8 mouse cellular contexts compared by ENCODE assay signal in genomic region chr2:167318981-167319380, GRCm38 (mm10). TPM values are rescaled to one million over a fixed set of nuclear protein-coding genes. Genes with fewer than 3 reads are reported as not detected.
DNase-seq lines count a peak whose midpoint lies in the region; ATAC-seq and TF ChIP-seq lines count a peak whose summit lies in the region.

No protein-coding gene starts in this region.

- TF ChIP-seq RAD21 in CH12.LX (IDR thresholded peaks at IDR 0.05; ENCODE audit: low read depth, low read length), result no peak

- in situ Hi-C loops in CH12.LX (cut with MboI; ENCODE audit: low pct_ligation_motif_present, low pct_unique_long_range_greater_than_20kb, low sequenced_read_pairs), result no loop called here

- no peak for TF ChIP-seq EP300 in CH12.LX (IDR thresholded peaks at IDR 0.05; ENCODE audit: low read length)

- peak; percentile 99 for ATAC-seq in granulocyte monocyte progenitor cell, adult 5-6 weeks (replicated peaks; ENCODE audit: poor library complexity, severe bottlenecking)
- ATAC-seq in forebrain, embryonic 12.5 days (ENCODE audit: low FRiP score), result no peak
- no peak for ATAC-seq in neural tube, embryonic 15.5 days (ENCODE audit: low FRiP score)

- H3K79me2 ChIP-seq in CH12.LX (replicated peaks; ENCODE audit: control insufficient read depth, extremely low read depth, insufficient read depth, poor library complexity, severe bottlenecking), result peaks cover 9% of the 10 kb centered on the region

- 71% methylated on average over 5 of the region's 5 CpGs for WGBS in forebrain, embryonic 12.5 days
- 59% methylated on average over 5 of the region's 5 CpGs for WGBS in neural tube, embryonic 15.5 days

- no peaks in the 10 kb centered on the region for H3K9me3 ChIP-seq in CH12.LX (replicated peaks; ENCODE audit: low read length)
- H3K9me3 ChIP-seq in forebrain, embryonic 12.5 days, result no peaks in the 10 kb centered on the region
- no peaks in the 10 kb centered on the region for H3K9me3 ChIP-seq in neural tube, embryonic 15.5 days (replicated peaks)

- dilution Hi-C loops in CH12.LX (cut with MboI; ENCODE audit: extremely low pct_ligation_motif_present, extremely low pct_unique_long_range_greater_than_20kb, low sequenced_read_pairs), result no loop called here

- no peaks in the 10 kb centered on the region for H3K27me3 ChIP-seq in CH12.LX (replicated peaks)
- H3K27me3 ChIP-seq in forebrain, embryonic 12.5 days, result no peaks in the 10 kb centered on the region
- no peaks in the 10 kb centered on the region for H3K27me3 ChIP-seq in neural tube, embryonic 15.5 days (replicated peaks)

- peaks cover 0 to 56% of the 10 kb centered on the region in 2 experiments for H3K36me3 ChIP-seq in CH12.LX (replicated peaks in 1 of 2; ENCODE audit: control insufficient read depth in 1 of 2, insufficient read depth in 1 of 2, low read length in 1 of 2)
- no peaks in the 10 kb centered on the region for H3K36me3 ChIP-seq in forebrain, embryonic 12.5 days (replicated peaks)
- H3K36me3 ChIP-seq in neural tube, embryonic 15.5 days, result no peaks in the 10 kb centered on the region

- H3K4me1 ChIP-seq in CH12.LX (ENCODE audit: control insufficient read depth in 1 of 2, insufficient read depth in 2 of 2), result peaks cover 10 to 41% of the 10 kb centered on the region in 2 experiments
- H3K4me1 ChIP-seq in forebrain, embryonic 12.5 days, result peaks cover 20% of the 10 kb centered on the region
- peaks cover 47% of the 10 kb centered on the region for H3K4me1 ChIP-seq in neural tube, embryonic 15.5 days

- no peak for DNase-seq in CH12.LX (ENCODE audit: extremely low read depth)
- DNase-seq in kidney, adult 9 months, result peak; percentile 75
- peak; percentile 75 for DNase-seq in lung, postnatal 25 days (ENCODE audit: low spot score)
- DNase-seq in left cerebral cortex, adult 2 months (ENCODE audit: extremely low spot score in 1 of 2, low spot score in 2 of 2), result no peak
- no peak for DNase-seq in left cerebral cortex, postnatal 14 days (ENCODE audit: low spot score in 2 of 2)

- no peak overlapping the region for H3K4me3 ChIP-seq in CH12.LX (replicated peaks in 1 of 3; ENCODE audit: low read depth in 2 of 3, low read length in 2 of 3, poor library complexity in 1 of 3)
- H3K4me3 ChIP-seq in left cerebral cortex, adult 2 months, result no peak overlapping the region
- no peak overlapping the region for H3K4me3 ChIP-seq in forebrain, embryonic 12.5 days (replicated peaks)
- no peak overlapping the region for H3K4me3 ChIP-seq in neural tube, embryonic 15.5 days (replicated peaks)

- H3K4me2 ChIP-seq in CH12.LX (ENCODE audit: insufficient read depth, low read depth, poor library complexity, severe bottlenecking), result no peak overlapping the region
- H3K4me2 ChIP-seq in forebrain, embryonic 12.5 days, result no peak overlapping the region
- H3K4me2 ChIP-seq in neural tube, embryonic 15.5 days, result no peak overlapping the region

- TF ChIP-seq CTCF in CH12.LX (conservative IDR thresholded peaks at IDR 0.05 in 1 of 2, IDR thresholded peaks at IDR 0.05 in 1 of 2; ENCODE audit: low read depth in 2 of 2, low read length in 2 of 2), result no peak
- TF ChIP-seq CTCF in left cerebral cortex, adult 2 months (IDR thresholded peaks at IDR 0.05), result no peak

- no peak overlapping the region for H3K27ac ChIP-seq in CH12.LX (ENCODE audit: insufficient read depth, low read depth)
- no peak overlapping the region for H3K27ac ChIP-seq in left cerebral cortex, adult 2 months
- no peak overlapping the region for H3K27ac ChIP-seq in forebrain, embryonic 12.5 days
- H3K27ac ChIP-seq in neural tube, embryonic 15.5 days (replicated peaks), result no peak overlapping the region

- no peak overlapping the region for H3K9ac ChIP-seq in CH12.LX (ENCODE audit: insufficient read depth, low read depth)
- no peak overlapping the region for H3K9ac ChIP-seq in forebrain, embryonic 12.5 days
- no peak overlapping the region for H3K9ac ChIP-seq in neural tube, embryonic 15.5 days (replicated peaks)

- intact Hi-C loops in left cerebral cortex, adult 2 months (cut with DNase I), result no loop called here
- intact Hi-C loops in left cerebral cortex, postnatal 14 days (cut with DNase I), result no loop called here

- no peak for TF ChIP-seq POLR2A in CH12.LX (IDR thresholded peaks at IDR 0.05; ENCODE audit: low read depth, low read length)

TF ChIP-seq in CH12.LX, 34 proteins besides CTCF, POLR2A, EP300 and RAD21:
- TF ChIP-seq JUND (conservative IDR thresholded peaks at IDR 0.05; ENCODE audit: low read depth, low read length) (no peak), USF2 (conservative IDR thresholded peaks at IDR 0.05; ENCODE audit: low read depth, low read length) (no peak), SIN3A (IDR thresholded peaks at IDR 0.05; ENCODE audit: low read length) (no peak), RCOR1 (conservative IDR thresholded peaks at IDR 0.05; ENCODE audit: low read depth, low read length) (no peak), IRF4 (IDR thresholded peaks at IDR 0.05; ENCODE audit: low read depth, low read length) (no peak), MAX (IDR thresholded peaks at IDR 0.05; ENCODE audit: low read length) (no peak), ELF1 (IDR thresholded peaks at IDR 0.05; ENCODE audit: low read depth, low read length) (peak; percentile 31; the same call in 1 of the 2 replicates), MEF2A (IDR thresholded peaks at IDR 0.05; ENCODE audit: borderline replicate concordance, low read depth, low read length) (peak; percentile 15; the same call in 1 of the 2 replicates), TBP (conservative IDR thresholded peaks at IDR 0.05; ENCODE audit: low read depth, low read length) (no peak), ETS1 (conservative IDR thresholded peaks at IDR 0.05; ENCODE audit: low read depth, low read length) (0 out of 2 replicates have a peak, but pooled peaks have one; percentile 25)
TF ChIP-seq in CH12.LX: peak in this region for 3.

RNA-seq across cellular contexts. Expression of gene B4galt5, which starts 30.0 kb away (rescaled TPM):
- total RNA-seq in CH12.LX (2012; rRNA removed) (12.5 and 14.4 TPM in 2 replicates), CH12.LX (2014; rRNA removed) (12.0 and 13.5 TPM in 2 replicates)
- 17.6 and 22.4 TPM in 2 replicates for polyA plus RNA-seq in CH12.LX (2012; ENCODE audit: insufficient read length, low read depth)
- total RNA-seq in granulocyte monocyte progenitor cell, adult 5-6 weeks (2014; fragmentation: Nextera tagmentation), result 12.3 and 19.3 TPM in 2 replicates
- 5.0 and 13.1 TPM in 2 replicates for total RNA-seq in granulocyte monocyte progenitor cell, adult 5-6 weeks (2017)
- total RNA-seq in left cerebral cortex, adult 2 months (2021), result 10 to 100 TPM; 49.7 to 50.2 TPM
- total RNA-seq in left cerebral cortex, postnatal 14 days (2021), result 10 to 100 TPM; 63.0 to 64.9 TPM
- 7.6 and 13.4 TPM in 2 replicates for polyA plus RNA-seq in forebrain, embryonic 12.5 days (2016; fragmentation: Nextera tagmentation; extraction: Ambion mirVana)
- 19.9 and 28.4 TPM in 2 replicates for polyA plus RNA-seq in neural tube, embryonic 15.5 days (2015; fragmentation: Nextera tagmentation; extraction: Ambion mirVana)

Comparison
In these comparisons a context has a peak if more than half of its experiments do, and no peak if none do; other contexts are left out.
1. DNase-seq: peak in kidney, adult 9 months (single experiment) and lung, postnatal 25 days (single experiment); none in CH12.LX (single experiment), left cerebral cortex, adult 2 months (0 of 2) and left cerebral cortex, postnatal 14 days (0 of 2).